Mouse (Mus musculus): ENCODE data around the gene Smpd2. TPM values are rescaled to one million over a fixed set of nuclear protein-coding genes. Genes with fewer than 3 reads are reported as not detected.

Smpd2 gene
- polyA plus RNA-seq, 1 experiment from 2014 or later: 43.4 TPM

Other genes starting within 250 kb of the Smpd2 start
- 25.1 and 29.6 TPM in 2 replicates for gene Fig4, start 187.1 kb downstream of the Smpd2 start, polyA plus RNA-seq (2016; fragmentation: Nextera tagmentation; extraction: Ambion mirVana)
- gene Ak9, start 186.4 kb downstream of the Smpd2 start, polyA plus RNA-seq (2016; fragmentation: Nextera tagmentation; extraction: Ambion mirVana): 0.03 and 0.04 TPM in 2 replicates
- 22.4 and 23.3 TPM in 2 replicates for gene Zbtb24, start 40.0 kb downstream of the Smpd2 start, polyA plus RNA-seq (2016; fragmentation: Nextera tagmentation; extraction: Ambion mirVana)
- 44.8 and 47.5 TPM in 2 replicates for gene Mical1, start 14.1 kb downstream of the Smpd2 start, polyA plus RNA-seq (2016; fragmentation: Nextera tagmentation; extraction: Ambion mirVana)
- 0.79 and 1.2 TPM in 2 replicates for gene Ppil6, start 70 bp upstream of the Smpd2 start, polyA plus RNA-seq (2016; fragmentation: Nextera tagmentation; extraction: Ambion mirVana)
- 91.3 and 98.8 TPM in 2 replicates for gene Cd164, start 29.0 kb upstream of the Smpd2 start, polyA plus RNA-seq (2016; fragmentation: Nextera tagmentation; extraction: Ambion mirVana)
- 0.27 and 0.51 TPM in 2 replicates for gene Ccdc162, start 226.3 kb upstream of the Smpd2 start, polyA plus RNA-seq (2016; fragmentation: Nextera tagmentation; extraction: Ambion mirVana)

Data from neural tube, embryonic 12.5 days (tissue).